ENCODE assay signal across 24 mouse cellular contexts in the genomic region with DNA sequence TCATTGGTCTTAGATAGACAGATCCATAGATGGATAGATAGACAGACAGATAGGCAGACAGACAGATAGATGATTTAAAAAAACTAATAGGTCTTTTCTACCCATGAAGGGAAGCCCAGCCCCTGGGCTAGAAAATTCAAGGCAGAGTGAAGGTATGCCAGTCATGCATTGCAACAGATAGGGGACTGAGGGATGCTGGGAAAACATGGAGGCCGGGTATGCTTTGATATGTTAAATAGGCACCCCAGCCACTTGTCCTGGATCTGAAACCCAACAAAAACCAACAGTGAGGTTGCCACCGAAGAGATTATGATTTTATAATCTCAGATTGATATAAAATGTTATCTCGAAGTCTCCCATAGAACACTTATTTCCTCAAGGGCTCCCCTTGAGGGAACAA. TPM values are rescaled to one million over a fixed set of nuclear protein-coding genes. Genes with fewer than 3 reads are reported as not detected.
"Had no signal": no experiment of that assay in that cellular context is flagged by ENCODE, and none has a peak within 500 bp of the region (broad histone marks: within the 10 kb centered on the region; RNA-seq: fewer than 3 reads in every experiment).

No protein-coding gene starts in this region.

- DNase-seq: gastrocnemius, postnatal 25 days; heart, adult 18-20 months; heart, postnatal 10 days; heart, postnatal 4 days; kidney, adult 11 months; kidney, adult 2 months; kidney, adult 9 months; kidney, postnatal 14 days; kidney, postnatal 36 days; layer of hippocampus, adult 9-11 months; layer of hippocampus, postnatal 36 days; left cerebral cortex, postnatal 4 days had no signal

- H3K27me3 ChIP-seq: heart, embryonic 12.5 days; hindbrain, embryonic 12.5 days; kidney, embryonic 15.5 days; limb, embryonic 13.5 days had no signal

- H3K4me3 ChIP-seq: heart, embryonic 10.5 days; heart, embryonic 12.5 days; hindbrain, embryonic 10.5 days; hindbrain, embryonic 12.5 days; kidney, embryonic 15.5 days; limb, embryonic 13.5 days; limb, embryonic 15.5 days; liver, embryonic 12.5 days had no signal

- H3K27ac ChIP-seq: heart, embryonic 10.5 days; hindbrain, embryonic 10.5 days; hindbrain, embryonic 12.5 days; hindbrain, embryonic 14.5 days; kidney, embryonic 15.5 days; kidney, postnatal 0 days; limb, embryonic 13.5 days; limb, embryonic 15.5 days; liver, embryonic 12.5 days; liver, embryonic 14.5 days had no signal

- H3K36me3 ChIP-seq: heart, embryonic 10.5 days; heart, embryonic 12.5 days; hindbrain, embryonic 10.5 days; hindbrain, embryonic 12.5 days; kidney, embryonic 15.5 days; limb, embryonic 13.5 days; limb, embryonic 15.5 days; liver, embryonic 12.5 days had no signal

- H3K9ac ChIP-seq: heart, embryonic 12.5 days; hindbrain, embryonic 12.5 days; hindbrain, embryonic 14.5 days; kidney, embryonic 15.5 days; limb, embryonic 13.5 days; limb, embryonic 15.5 days; liver, embryonic 12.5 days; liver, embryonic 14.5 days had no signal

- H3K9me3 ChIP-seq: heart, embryonic 10.5 days; heart, embryonic 12.5 days; hindbrain, embryonic 10.5 days; hindbrain, embryonic 12.5 days; kidney, embryonic 15.5 days; limb, embryonic 13.5 days; limb, embryonic 15.5 days; liver, embryonic 12.5 days had no signal

RNA-seq across cellular contexts. Expression of a gene that starts 55.2 kb away (rescaled TPM):
- polyA plus RNA-seq: heart, embryonic 10.5 days; heart, embryonic 12.5 days; hindbrain, embryonic 10.5 days; limb, embryonic 11.5 days had no signal
